Mouse (Mus musculus) 3134 (cell line): ENCODE results near the gene Angpt4.

Experiments
- DNase-seq: peaks from one replicate; pipeline ENCODE4 v3.0.0-alpha.2; 2011; ENCODE audit warnings: low spot score; ENCODE audit not compliant: insufficient read length; ENCODE audit errors: extremely low read depth

The Angpt4 gene

GRCm38 (mm10) chr2:151911751-151912150 lies 741 bp downstream of the Angpt4 start:
- DNase-seq = peak; percentile 31

- DNase-seq = peak; percentile 45
Measured at GRCm38 (mm10) chr2:151914120-151914519, 3.1 kb downstream of the Angpt4 start.

GRCm38 (mm10) chr2:151915111-151915510 lies 4.1 kb downstream of the Angpt4 start:
- no peak for DNase-seq

- peak; percentile 37 for DNase-seq
Measured at GRCm38 (mm10) chr2:151916061-151916831, 5.2 kb downstream of the Angpt4 start.

- peak; percentile 48 for DNase-seq
Measured at GRCm38 (mm10) chr2:151919140-151919539, 8.1 kb downstream of the Angpt4 start.

GRCm38 (mm10) chr2:151921068-151921467 lies 10.1 kb downstream of the Angpt4 start:
- DNase-seq = no peak

- no peak for DNase-seq
Measured at GRCm38 (mm10) chr2:151921596-151921995, 10.6 kb downstream of the Angpt4 start.

GRCm38 (mm10) chr2:151924276-151924675 lies 13.3 kb downstream of the Angpt4 start:
- no peak for DNase-seq

- DNase-seq = no peak
Measured at GRCm38 (mm10) chr2:151925715-151926114, 14.7 kb downstream of the Angpt4 start.

GRCm38 (mm10) chr2:151927103-151927502 lies 16.1 kb downstream of the Angpt4 start:
- no peak for DNase-seq

- peak; percentile 55 for DNase-seq
Measured at GRCm38 (mm10) chr2:151930389-151931074, 19.5 kb downstream of the Angpt4 start.

GRCm38 (mm10) chr2:151937893-151938292 lies 26.9 kb downstream of the Angpt4 start:
- DNase-seq = no peak

GRCm38 (mm10) chr2:151938780-151939200 lies 27.8 kb downstream of the Angpt4 start:
- DNase-seq = no peak

GRCm38 (mm10) chr2:151939651-151940420 lies 28.8 kb downstream of the Angpt4 start:
- DNase-seq = no peak

GRCm38 (mm10) chr2:151941269-151941668 lies 30.3 kb downstream of the Angpt4 start:
- DNase-seq = no peak

- no peak for DNase-seq
Measured at GRCm38 (mm10) chr2:151944106-151944505, 33.1 kb downstream of the Angpt4 start.

- DNase-seq = no peak
Measured at GRCm38 (mm10) chr2:151947617-151948016, 36.6 kb downstream of the Angpt4 start.

- DNase-seq = no peak
Measured at GRCm38 (mm10) chr2:151948311-151948710, 37.3 kb downstream of the Angpt4 start.

GRCm38 (mm10) chr2:151949082-151949774 lies 38.2 kb downstream of the Angpt4 start:
- DNase-seq = no peak

- DNase-seq = no peak
Measured at GRCm38 (mm10) chr2:151953665-151954064, 42.7 kb downstream of the Angpt4 start.
